Mouse (Mus musculus) embryo, embryonic 9.5 days (tissue): ENCODE data around the gene Mvb12b.
"Not testable (repeated sequence)": the region's sequence is repeated elsewhere in the genome, so short reads cannot be mapped to it uniquely, and the experiment has no call there.

Experiments
- DNase-seq: peaks from one replicate; pipeline ENCODE4 v3.0.0-alpha.2; 2017; ENCODE audit errors: extremely low spot score

The Mvb12b gene

DNA sequence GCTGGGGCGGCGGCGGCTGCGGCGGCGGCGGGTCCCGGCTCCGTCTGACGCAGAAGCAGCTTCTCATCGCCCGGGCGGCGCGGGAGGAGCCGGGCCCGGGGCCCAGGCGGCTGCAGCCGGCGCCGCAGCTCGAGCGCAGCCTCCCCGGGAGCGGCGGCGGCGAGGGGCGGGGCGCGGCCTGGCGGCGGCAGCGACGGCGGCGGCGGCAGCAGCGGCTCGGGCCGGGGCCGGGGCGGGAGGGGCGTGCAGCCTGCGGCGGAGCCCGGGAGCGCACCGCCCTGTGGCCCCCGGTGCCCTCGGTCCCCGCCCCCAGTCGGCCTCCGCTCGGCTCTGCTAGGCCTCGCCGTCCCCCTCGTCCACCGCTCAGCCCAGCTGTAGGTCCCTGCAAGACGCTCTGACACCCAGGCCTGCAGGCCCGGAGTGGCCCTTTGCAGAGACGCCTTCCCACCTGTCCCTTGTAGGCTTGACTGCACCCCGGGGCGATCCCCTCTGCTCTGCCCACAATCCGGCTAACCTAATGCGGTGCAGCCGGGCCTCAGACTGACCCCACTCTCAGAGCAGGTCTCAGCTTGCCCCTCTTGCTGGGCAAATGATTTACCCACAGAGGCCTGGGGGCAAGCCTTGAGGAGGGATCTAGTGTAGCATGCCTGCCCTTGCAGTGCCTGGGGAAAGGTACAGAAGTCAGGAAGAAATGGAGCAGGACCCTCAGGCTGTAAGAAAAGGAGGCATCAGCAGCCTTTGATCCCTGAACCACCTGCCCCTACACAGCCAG lies at the start of gene Mvb12b:
Gene Mvb12b (minus strand): TSS at position 619 of the 772 bp plus-strand sequence.
- peak; percentile 76 for DNase-seq

DNA sequence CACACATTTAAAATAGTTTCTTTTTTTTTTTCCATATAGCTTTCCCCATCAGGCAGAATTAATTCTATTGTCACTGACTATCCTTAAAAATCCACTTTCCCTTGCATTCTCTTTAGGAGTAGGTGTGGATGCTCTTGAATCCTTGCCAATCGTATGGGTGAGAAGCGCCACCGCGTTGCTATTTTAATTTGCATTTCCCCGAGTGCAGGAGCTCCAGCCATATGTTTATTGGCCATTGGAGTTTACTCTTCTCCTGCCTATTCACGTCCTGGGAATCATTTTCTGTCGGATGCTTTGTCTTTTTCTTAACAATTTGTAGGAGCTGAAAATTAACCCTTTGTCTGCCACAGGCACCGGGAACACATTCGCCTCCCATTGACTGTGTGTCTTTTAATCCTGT lies 48.0 kb upstream of the Mvb12b start:
- DNase-seq, result no peak

DNA sequence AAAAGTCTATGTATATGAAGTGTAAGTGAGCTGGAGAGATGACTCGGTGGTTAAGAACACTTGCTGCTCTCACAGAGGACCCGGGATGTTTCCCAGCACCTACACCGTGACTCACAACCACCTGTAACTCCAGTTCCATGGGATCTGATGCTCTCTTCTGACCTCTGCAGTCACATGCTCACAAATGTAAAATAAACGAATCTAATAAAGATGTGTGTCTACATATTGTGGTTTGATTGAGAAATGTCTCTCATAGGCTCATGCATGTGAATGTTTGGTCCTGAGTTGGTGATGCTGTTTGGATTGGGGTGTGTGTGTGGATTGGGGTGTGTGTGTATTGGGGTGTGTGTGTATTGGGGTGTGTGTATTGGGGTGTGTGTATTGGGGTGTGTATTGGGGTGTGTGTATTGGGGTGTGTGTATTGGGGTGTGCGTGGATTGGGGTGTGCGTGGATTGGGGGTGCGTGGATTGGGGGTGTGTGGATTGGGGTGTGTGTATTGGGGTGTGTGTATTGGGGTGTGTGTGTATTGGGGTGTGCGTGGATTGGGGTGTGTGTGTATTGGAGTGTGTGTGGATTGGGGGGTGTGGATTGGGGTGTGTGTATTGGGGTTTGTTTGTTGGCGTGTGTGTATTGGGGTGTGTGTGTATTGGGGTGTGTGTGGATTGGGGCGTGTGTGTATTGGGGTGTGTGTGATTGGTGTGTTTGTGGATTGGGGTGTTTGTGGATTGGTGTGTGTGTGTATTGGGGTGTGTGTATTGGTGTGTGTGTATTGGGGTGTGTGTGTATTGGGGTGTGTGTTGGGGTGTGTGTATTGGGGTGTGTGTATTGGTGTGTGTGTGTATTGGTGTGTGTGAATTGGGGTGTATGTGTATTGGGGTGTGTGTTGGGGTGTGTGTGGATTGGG lies 46.1 kb upstream of the Mvb12b start:
- peak; percentile 23 for DNase-seq

DNA sequence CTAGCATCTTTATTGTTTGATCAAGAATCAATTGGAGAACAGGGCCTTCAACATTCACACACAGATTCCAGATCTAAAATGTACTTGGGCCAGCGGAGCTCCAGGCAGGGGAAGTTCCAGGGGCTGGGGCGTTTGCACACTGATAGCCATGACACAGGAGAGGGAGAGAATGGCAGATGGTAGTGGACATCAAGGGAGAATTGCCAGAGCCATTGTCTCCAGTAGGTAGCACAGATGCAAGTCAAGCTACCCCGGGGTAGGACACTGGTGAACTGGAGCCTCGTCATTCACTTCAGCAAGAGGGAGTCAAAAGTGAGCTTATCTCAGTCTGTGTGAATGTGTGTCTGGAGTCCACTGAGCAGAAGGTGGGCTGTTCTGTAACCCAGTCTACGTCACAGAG lies 43.4 kb upstream of the Mvb12b start:
- no peak for DNase-seq

- DNase-seq, result no peak
Observed at GRCm38 (mm10) chr2:33925288-33925687, 37.5 kb upstream of the Mvb12b start.

- no peak for DNase-seq
Observed at GRCm38 (mm10) chr2:33923482-33923881, 35.7 kb upstream of the Mvb12b start.

GRCm38 (mm10) chr2:33922466-33922865 lies 34.7 kb upstream of the Mvb12b start:
- DNase-seq, result no peak

- peak; percentile 41 for DNase-seq
Observed at GRCm38 (mm10) chr2:33919934-33920615, 32.3 kb upstream of the Mvb12b start.

DNA sequence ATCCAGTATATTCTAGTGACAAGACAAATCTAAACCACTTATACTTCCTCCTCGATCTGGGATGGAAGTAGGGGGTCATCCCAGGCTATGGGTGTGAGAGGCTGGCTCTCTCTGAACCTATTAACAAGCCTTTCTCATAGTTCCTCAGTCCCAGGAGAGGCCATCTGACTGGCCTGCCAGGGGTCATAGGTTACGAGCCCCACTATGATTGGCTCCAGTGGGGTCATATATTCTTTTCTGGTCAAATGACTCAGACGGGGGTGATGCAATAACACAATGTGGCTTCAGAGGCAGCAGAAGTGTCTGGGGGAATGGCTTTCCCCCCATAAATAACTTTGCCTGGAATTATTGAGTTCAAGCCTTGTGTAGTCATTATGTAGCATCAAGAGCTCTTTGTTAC lies 31.1 kb upstream of the Mvb12b start:
- DNase-seq, result peak; percentile 31

DNA sequence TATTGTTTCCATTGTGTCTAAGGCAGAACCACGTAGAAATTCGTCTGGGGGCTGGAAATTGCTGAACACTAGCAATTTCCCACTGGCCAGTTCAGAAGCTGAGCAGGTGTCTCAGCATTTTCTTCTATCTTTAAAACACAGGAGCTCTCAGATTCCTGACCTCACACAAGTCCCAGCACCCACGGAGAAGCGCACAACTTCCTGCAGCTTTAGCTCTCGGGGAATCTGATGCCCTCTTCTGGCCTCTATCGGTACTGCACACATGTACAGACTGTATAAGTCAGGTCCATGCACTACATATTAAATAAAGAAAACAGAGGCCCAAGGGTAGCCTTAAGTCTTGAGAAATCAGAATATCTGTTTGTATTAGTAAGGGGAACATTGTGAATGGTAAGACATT lies 30.6 kb upstream of the Mvb12b start:
- peak; percentile 34 for DNase-seq

- DNase-seq, result no peak
Observed at GRCm38 (mm10) chr2:33916603-33917002, 28.9 kb upstream of the Mvb12b start.

DNA sequence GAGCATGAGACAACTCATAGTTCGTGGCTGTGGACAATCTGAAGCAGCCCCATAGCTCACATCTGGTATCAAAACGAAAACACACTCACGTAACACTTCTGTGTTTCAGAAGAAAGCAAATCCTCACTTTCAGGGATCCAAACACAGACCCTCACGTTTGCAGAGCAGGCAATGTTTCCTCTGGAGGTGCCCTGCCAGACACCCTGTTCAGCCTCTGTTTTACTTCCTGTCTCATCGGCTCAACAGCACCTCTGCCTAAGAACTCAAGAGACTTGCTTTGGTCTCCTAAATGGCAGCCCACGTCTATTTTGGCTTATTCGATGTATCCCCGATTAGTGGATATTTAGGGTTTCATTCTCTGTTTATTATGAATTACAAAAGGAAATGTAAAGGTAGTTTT lies 27.3 kb upstream of the Mvb12b start:
- no peak for DNase-seq

DNA sequence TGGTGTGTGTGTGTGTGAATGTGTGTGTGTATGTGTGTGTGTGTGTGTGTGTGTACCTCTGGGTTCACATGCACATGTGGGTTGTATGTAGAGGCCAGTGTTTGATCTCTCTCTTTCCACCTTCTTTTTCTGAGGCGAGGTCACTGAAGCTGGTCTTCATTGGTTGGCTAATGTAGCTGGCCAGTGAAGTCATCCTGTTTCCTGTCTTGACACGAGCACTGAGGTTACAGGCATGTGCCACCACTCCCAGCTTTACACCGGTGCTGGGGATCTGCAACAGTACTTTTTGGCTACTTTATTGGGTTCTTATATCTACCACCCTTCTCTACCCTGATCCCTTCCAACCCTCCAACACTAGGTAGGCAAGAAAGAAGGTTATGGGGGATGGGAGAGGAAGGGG lies 26.6 kb upstream of the Mvb12b start:
- DNase-seq, result no peak

DNA sequence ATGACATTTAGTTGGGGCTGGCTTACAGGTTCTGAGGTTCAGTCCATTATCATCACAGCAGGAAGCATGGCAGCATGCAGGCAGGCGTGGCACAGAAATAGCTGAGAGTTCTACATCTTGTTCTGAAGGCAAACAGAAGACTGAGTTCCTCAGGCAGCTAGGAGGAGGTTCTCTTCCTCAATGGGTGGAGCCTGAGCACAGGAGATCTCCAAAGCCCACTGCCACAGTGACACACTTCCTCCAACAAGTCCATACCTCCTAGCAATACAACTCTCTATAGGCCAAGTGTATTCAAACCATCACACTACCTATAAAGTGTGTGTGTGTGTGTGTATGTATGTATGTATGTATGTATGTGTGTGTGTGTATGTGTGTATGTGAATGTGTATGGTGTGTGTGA lies 25.9 kb upstream of the Mvb12b start:
- not testable (repeated sequence) for DNase-seq

- DNase-seq, result no peak
Observed at GRCm38 (mm10) chr2:33912741-33913140, 25.0 kb upstream of the Mvb12b start.

DNA sequence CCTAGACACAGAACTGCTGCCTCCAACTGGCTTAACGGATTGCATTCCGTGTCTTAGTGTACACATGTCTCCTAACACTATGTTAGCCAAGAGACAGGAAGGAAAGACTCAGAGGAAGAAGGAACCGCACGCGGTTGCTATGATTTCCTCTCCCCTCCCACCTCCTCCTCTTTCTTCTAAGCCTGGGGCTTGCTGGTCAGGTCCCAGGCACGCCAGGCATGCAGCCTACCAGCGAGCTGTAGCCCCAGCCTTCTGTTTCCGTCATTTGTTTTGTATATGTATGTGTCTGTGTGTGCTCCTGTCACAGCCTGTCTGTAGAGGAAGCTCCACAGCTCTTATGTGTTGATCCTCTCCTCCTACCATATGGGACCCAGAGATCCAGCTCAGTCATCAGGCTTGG lies 20.6 kb upstream of the Mvb12b start:
- DNase-seq, result no peak

- no peak for DNase-seq
Observed at GRCm38 (mm10) chr2:33907174-33907573, 19.4 kb upstream of the Mvb12b start.

DNA sequence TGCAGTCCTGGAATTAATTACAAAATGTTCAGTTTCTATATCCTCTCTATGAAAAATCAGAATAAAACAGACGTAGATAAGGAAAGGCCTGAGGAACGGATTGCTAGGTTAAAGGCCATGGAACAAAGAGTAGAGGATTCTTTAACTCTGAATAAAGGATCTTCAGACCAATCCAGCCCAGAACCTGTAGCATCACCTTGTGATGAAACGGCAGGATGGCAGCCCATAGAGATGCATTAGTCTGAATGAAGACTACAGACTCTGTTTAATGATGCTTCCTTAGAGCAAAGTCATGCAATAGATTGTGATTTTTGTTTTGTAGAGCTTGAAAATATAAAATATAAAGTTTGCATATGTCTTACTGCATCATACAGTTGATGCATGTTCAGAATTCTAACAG lies 8.1 kb upstream of the Mvb12b start:
- DNase-seq, result no peak

DNA sequence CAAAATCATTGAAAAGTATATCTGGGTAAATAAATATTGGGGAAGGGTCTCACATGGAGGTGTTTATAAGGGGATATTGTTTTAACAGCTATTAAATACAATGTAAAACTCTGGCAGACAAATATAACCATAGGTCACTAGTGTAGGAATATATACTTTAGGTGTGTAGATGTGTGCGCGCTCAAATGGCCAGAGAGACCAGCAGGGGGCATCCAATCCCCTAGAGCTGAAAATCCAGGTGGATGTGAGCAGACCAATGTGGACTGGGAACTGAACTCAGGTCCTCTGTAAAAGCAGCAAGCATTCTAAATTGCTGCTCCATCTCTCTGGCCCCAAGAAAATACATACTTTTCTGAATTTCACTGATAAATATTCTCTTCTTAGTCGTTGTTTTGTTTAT lies 5.4 kb upstream of the Mvb12b start:
- DNase-seq, result no peak

DNA sequence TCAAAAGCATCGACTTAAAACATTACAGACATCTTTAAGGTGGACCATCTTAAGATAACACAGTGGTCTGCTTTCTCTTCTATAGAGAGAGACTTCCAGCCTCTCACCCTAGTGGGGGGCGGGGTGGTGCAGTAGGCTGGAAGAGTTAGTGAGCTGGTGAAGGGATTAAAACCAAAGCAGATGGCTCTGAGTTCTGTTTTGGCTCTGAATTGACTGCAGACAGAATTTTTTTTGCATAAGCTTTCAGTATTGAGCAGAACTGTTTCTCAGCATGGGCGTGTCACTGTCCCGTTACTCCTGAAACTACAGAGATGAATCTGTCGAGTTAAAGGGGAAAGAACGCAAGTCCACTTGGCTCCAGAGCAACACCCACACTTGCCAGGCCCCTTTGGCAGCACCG lies 4.6 kb upstream of the Mvb12b start:
- no peak for DNase-seq

GRCm38 (mm10) chr2:33888100-33888385 lies 297 bp upstream of the Mvb12b start:
- no peak for DNase-seq
